Mouse (Mus musculus): ENCODE data around the gene Hes1. TPM values are rescaled to one million over a fixed set of nuclear protein-coding genes. Genes with fewer than 3 reads are reported as not detected.

The Hes1 gene
- polyA plus RNA-seq, 1 experiment from 2014 or later, result 8.4 TPM

DNA sequence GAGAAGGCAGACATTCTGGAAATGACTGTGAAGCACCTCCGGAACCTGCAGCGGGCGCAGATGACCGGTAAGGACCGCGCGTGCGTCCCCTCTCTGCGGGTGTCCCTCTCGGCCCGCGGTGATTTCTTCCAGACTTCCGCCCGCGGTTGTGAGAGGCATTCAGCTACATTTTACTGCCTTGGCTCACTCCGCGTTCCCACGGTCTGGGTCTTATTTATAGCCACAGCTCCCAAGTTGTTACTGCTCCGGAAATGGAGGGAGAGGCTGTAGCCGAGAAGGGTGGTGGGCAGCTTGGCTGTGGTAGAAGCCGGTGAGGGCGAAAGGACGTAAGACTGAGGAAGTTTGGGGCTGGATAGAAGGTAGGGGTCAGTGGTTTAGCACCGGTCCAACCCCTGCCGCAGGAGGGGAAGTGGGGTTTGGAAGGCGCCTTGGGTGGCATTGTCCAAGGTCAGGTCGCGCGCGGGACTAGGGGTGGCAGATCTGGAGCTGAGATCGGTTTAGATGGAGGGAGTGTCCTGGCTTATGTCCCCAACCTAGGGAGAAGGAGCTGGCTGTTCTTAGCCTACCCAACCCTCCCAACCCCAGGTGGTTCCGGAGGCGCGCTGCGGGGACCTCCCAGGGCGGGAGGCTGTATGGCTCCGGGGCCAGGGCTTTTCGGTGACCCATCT, 2.1 kb downstream of the Hes1 start:
- H3K27ac ChIP-seq (ENCODE audit: low read depth, low read length), result peak overlapping the region; percentile 79
- peak overlapping the region; percentile 98 for H3K4me2 ChIP-seq (ENCODE audit: low read length)
- no peak for ATAC-seq
- under 1% methylated on average over 37 of the region's 38 CpGs for WGBS
- H3K4me3 ChIP-seq (ENCODE audit: low read length), result peak overlapping the region; percentile 60
- no peaks in the 10 kb centered on the region for H3K9me3 ChIP-seq (ENCODE audit: control insufficient read depth, low read length)
- H3K27me3 ChIP-seq (replicated peaks; ENCODE audit: control insufficient read depth, insufficient read depth, low read length), result peaks cover 25% of the 10 kb centered on the region
- peak overlapping the region; percentile 59 for H3K9ac ChIP-seq (ENCODE audit: low read depth, low read length)
- H3K36me3 ChIP-seq (ENCODE audit: control insufficient read depth, insufficient read depth, low read length), result no peaks in the 10 kb centered on the region
- H3K4me1 ChIP-seq (ENCODE audit: control insufficient read depth, insufficient read depth, low read depth, low read length), result peaks cover 44% of the 10 kb centered on the region

DNA sequence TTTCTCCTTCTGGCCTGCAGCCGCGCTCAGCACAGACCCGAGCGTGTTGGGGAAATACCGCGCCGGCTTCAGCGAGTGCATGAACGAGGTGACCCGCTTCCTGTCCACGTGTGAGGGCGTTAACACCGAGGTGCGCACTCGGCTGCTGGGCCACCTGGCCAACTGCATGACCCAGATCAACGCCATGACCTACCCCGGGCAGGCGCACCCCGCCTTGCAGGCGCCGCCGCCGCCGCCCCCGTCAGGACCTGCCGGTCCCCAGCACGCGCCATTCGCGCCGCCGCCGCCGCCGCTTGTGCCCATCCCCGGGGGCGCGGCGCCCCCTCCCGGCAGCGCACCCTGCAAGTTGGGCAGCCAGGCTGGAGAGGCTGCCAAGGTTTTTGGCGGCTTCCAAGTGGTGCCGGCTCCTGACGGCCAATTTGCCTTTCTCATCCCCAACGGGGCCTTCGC, 2.7 kb downstream of the Hes1 start:
- H3K4me3 ChIP-seq (ENCODE audit: low read length), result peak overlapping the region; percentile 60
- H3K36me3 ChIP-seq (ENCODE audit: control insufficient read depth, insufficient read depth, low read length), result no peaks in the 10 kb centered on the region
- ATAC-seq, result no peak
- H3K9ac ChIP-seq (ENCODE audit: low read depth, low read length), result peak overlapping the region; percentile 59
- 0% methylated on average over 37 of the region's 46 CpGs for WGBS
- peak overlapping the region; percentile 79 for H3K27ac ChIP-seq (ENCODE audit: low read depth, low read length)
- no peaks in the 10 kb centered on the region for H3K9me3 ChIP-seq (ENCODE audit: control insufficient read depth, low read length)
- H3K4me2 ChIP-seq (ENCODE audit: low read length), result peak overlapping the region; percentile 98
- H3K27me3 ChIP-seq (replicated peaks; ENCODE audit: control insufficient read depth, insufficient read depth, low read length), result peaks cover 20% of the 10 kb centered on the region
- peaks cover 44% of the 10 kb centered on the region for H3K4me1 ChIP-seq (ENCODE audit: control insufficient read depth, insufficient read depth, low read depth, low read length)

GRCm38 (mm10) chr16:30068041-30069020, 4.1 kb downstream of the Hes1 start:
- no peaks in the 10 kb centered on the region for H3K36me3 ChIP-seq (ENCODE audit: control insufficient read depth, insufficient read depth, low read length)
- H3K9me3 ChIP-seq (ENCODE audit: control insufficient read depth, low read length), result no peaks in the 10 kb centered on the region
- H3K4me2 ChIP-seq (ENCODE audit: low read length), result peak overlapping the region; percentile 50
- ATAC-seq, result no peak
- peaks cover 18% of the 10 kb centered on the region for H3K27me3 ChIP-seq (replicated peaks; ENCODE audit: control insufficient read depth, insufficient read depth, low read length)
- peaks cover 36% of the 10 kb centered on the region for H3K4me1 ChIP-seq (ENCODE audit: control insufficient read depth, insufficient read depth, low read depth, low read length)
- peak overlapping the region; percentile 10 for H3K4me3 ChIP-seq (ENCODE audit: low read length)
- H3K27ac ChIP-seq (ENCODE audit: low read depth, low read length), result no peak overlapping the region
- H3K9ac ChIP-seq (ENCODE audit: low read depth, low read length), result peak overlapping the region; percentile 33; the same call in 1 of the 2 replicates
- WGBS, result 2% methylated on average over 36 of the region's 36 CpGs

GRCm38 (mm10) chr16:30069580-30069949, 5.4 kb downstream of the Hes1 start:
- H3K27me3 ChIP-seq (replicated peaks; ENCODE audit: control insufficient read depth, insufficient read depth, low read length), result peaks cover 23% of the 10 kb centered on the region
- peak overlapping the region; percentile 72 for H3K27ac ChIP-seq (ENCODE audit: low read depth, low read length)
- no peaks in the 10 kb centered on the region for H3K9me3 ChIP-seq (ENCODE audit: control insufficient read depth, low read length)
- peak overlapping the region; percentile 93 for H3K4me2 ChIP-seq (ENCODE audit: low read length)
- WGBS, result 6% methylated on average over 4 of the region's 4 CpGs
- peak overlapping the region; percentile 75 for H3K9ac ChIP-seq (ENCODE audit: low read depth, low read length)
- H3K4me3 ChIP-seq (ENCODE audit: low read length), result peak overlapping the region; percentile 53
- no peaks in the 10 kb centered on the region for H3K36me3 ChIP-seq (ENCODE audit: control insufficient read depth, insufficient read depth, low read length)
- peaks cover 36% of the 10 kb centered on the region for H3K4me1 ChIP-seq (ENCODE audit: control insufficient read depth, insufficient read depth, low read depth, low read length)
- peak; percentile 19; the same call in 1 of the 2 replicates for ATAC-seq

DNA sequence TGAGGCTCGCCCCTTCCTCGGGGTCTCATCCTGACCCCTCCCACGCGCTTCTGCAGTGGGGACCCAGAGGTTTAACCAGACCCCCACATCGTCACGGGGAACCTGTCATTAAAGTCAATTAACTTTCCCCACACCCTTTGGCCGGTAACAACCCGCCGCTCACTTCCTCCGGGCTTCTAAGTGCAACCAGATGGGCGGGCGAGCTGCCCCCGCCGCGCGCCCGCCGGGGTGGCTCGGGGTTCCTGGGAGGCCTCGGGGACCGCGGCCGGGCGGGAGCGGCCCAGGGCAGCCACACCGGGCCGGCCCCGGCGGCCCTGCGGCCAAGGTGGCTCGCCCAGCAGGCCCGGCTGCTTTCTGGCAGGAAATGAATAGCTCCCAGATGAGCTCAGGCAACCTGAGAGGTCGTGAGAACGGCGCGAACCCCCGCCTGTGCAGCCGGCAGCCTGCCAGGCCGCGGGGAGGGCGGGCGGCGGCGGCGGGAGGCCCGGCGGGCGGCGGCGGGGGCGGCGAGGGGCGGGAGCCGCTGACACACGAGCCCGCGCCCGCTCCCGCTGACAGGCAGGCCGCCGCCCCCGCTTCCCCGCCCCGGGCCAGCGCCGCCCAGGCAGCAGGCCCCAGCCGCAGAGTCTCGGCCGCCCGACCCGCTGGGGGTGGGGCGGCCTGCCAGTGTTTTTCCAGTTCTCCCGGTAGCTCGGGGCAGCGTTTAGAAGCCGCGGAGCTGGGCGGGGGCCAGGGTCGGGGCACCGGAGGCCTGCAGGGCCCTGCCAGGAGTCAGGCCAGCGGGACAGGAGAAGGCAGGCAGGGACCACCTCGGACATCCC, 6.0 kb downstream of the Hes1 start:
- H3K36me3 ChIP-seq (ENCODE audit: control insufficient read depth, insufficient read depth, low read length), result no peaks in the 10 kb centered on the region
- peak overlapping the region; percentile 75 for H3K9ac ChIP-seq (ENCODE audit: low read depth, low read length)
- WGBS, result under 1% methylated on average over 51 of the region's 82 CpGs
- peak overlapping the region; percentile 93 for H3K4me2 ChIP-seq (ENCODE audit: low read length)
- peak; percentile 81 for ATAC-seq
- peak overlapping the region; percentile 53 for H3K4me3 ChIP-seq (ENCODE audit: low read length)
- H3K9me3 ChIP-seq (ENCODE audit: control insufficient read depth, low read length), result no peaks in the 10 kb centered on the region
- H3K27ac ChIP-seq (ENCODE audit: low read depth, low read length), result peak overlapping the region; percentile 72
- peaks cover 20% of the 10 kb centered on the region for H3K27me3 ChIP-seq (replicated peaks; ENCODE audit: control insufficient read depth, insufficient read depth, low read length)
- H3K4me1 ChIP-seq (ENCODE audit: control insufficient read depth, insufficient read depth, low read depth, low read length), result peaks cover 34% of the 10 kb centered on the region

DNA sequence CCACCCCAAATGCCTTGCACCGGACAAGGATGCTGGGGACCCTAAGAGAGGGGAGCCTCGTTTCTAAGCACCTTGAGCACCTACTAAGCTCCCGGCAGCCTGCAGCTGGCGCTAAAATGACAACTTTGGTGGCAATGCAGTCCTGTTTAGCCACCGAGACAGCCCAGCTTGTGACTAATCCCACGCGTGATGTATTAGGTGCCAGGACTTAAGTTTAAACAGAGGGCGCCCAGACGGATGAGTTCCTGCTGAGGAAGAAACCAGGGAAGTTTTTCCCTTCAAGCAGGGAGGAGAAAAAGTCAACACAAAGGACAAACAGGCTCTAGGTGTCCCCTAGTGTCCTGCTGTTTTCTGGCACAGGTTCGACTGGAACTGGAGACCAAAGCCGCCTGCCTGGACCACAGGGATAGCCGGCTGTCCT, 6.6 kb downstream of the Hes1 start:
- no peaks in the 10 kb centered on the region for H3K9me3 ChIP-seq (ENCODE audit: control insufficient read depth, low read length)
- peaks cover 34% of the 10 kb centered on the region for H3K4me1 ChIP-seq (ENCODE audit: control insufficient read depth, insufficient read depth, low read depth, low read length)
- peaks cover 22% of the 10 kb centered on the region for H3K27me3 ChIP-seq (replicated peaks; ENCODE audit: control insufficient read depth, insufficient read depth, low read length)
- H3K27ac ChIP-seq (ENCODE audit: low read depth, low read length), result peak overlapping the region; percentile 66
- ATAC-seq, result peak; percentile 19
- no peaks in the 10 kb centered on the region for H3K36me3 ChIP-seq (ENCODE audit: control insufficient read depth, insufficient read depth, low read length)
- H3K4me3 ChIP-seq (ENCODE audit: low read length), result peak overlapping the region; percentile 53
- H3K9ac ChIP-seq (ENCODE audit: low read depth, low read length), result peak overlapping the region; percentile 75
- H3K4me2 ChIP-seq (ENCODE audit: low read length), result peak overlapping the region; percentile 93
- WGBS, result 3% methylated on average over 12 of the region's 12 CpGs

DNA sequence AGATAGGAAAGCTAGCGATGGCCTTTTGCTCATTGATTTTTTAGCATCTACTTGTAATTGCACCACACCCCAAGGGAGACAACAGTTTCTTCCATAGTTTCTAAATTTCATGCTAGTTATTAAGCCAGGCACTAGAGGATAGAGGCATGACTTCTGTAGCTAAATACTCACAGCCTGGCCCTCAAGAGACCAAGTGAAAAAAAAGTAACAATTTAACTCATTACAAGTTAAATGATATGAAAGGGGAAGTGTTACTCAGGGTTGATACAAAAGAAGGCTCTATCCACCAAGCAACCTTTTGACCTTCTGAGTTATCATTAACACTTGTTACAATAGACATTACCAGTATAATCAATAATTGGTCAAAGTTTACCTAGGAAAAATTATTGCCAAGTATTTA, 9.1 kb downstream of the Hes1 start:
- no peak overlapping the region for H3K9ac ChIP-seq (ENCODE audit: low read depth, low read length)
- H3K4me2 ChIP-seq (ENCODE audit: low read length), result no peak overlapping the region
- H3K27ac ChIP-seq (ENCODE audit: low read depth, low read length), result no peak overlapping the region
- no peak overlapping the region for H3K4me3 ChIP-seq (ENCODE audit: low read length)
- H3K9me3 ChIP-seq (ENCODE audit: control insufficient read depth, low read length), result no peaks in the 10 kb centered on the region
- peaks cover 24% of the 10 kb centered on the region for H3K27me3 ChIP-seq (replicated peaks; ENCODE audit: control insufficient read depth, insufficient read depth, low read length)
- H3K4me1 ChIP-seq (ENCODE audit: control insufficient read depth, insufficient read depth, low read depth, low read length), result peaks cover 18% of the 10 kb centered on the region
- ATAC-seq, result no peak
- H3K36me3 ChIP-seq (ENCODE audit: control insufficient read depth, insufficient read depth, low read length), result no peaks in the 10 kb centered on the region
- 85% methylated on average over 1 of the region's 1 CpGs for WGBS

GRCm38 (mm10) chr16:30081498-30081897, 17.3 kb downstream of the Hes1 start:
- Histone ChIP-seq H3K9me3 (ENCODE audit: control insufficient read depth, low read length) (no peaks in the 10 kb centered on the region), H3K36me3 (ENCODE audit: control insufficient read depth, insufficient read depth, low read length) (no peaks in the 10 kb centered on the region), H3K4me2 (ENCODE audit: low read length) (no peak overlapping the region), H3K27ac (ENCODE audit: low read depth, low read length) (no peak overlapping the region), H3K4me3 (ENCODE audit: low read length) (no peak overlapping the region), H3K4me1 (ENCODE audit: control insufficient read depth, insufficient read depth, low read depth, low read length) (no peaks in the 10 kb centered on the region), H3K27me3 (replicated peaks; ENCODE audit: control insufficient read depth, insufficient read depth, low read length) (peaks cover 3% of the 10 kb centered on the region; the same call in 1 of the 2 replicates), H3K9ac (ENCODE audit: low read depth, low read length) (no peak overlapping the region)
- ATAC-seq, result no peak
- 65% methylated on average over 4 of the region's 4 CpGs for WGBS

Data from hindbrain, embryonic 16.5 days (tissue).